Comparison of ENCODE assay signal across 8 mouse cellular contexts in the genomic region with DNA sequence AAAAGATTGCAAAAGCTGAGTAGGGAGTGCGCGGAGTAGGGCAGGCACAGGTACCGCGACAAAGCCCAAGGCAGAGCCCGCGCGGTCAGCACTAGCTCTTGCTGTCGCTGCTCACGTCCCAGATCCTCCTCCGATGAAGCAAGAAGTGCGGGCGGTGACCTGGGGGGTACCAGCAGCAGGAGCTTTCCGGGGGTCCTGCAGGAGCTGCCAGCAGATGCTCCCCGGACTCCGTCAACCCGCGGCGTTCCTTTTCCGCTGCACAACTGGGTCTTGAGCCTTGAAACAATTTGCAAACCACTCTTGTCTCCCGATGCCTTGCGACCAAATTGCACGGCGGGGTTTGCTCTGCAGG. TPM values are rescaled to one million over a fixed set of nuclear protein-coding genes. Genes with fewer than 3 reads are reported as not detected.
DNase-seq lines count a peak whose midpoint lies in the region; ATAC-seq and TF ChIP-seq lines count a peak whose summit lies in the region.

No protein-coding gene starts in this region.

- no peak for TF ChIP-seq POLR2A in spleen, adult 2 months (IDR thresholded peaks at IDR 0.05; ENCODE audit: low read depth, low read length)

- ATAC-seq in kidney, embryonic 15.5 days (replicated peaks; ENCODE audit: low FRiP score): peak; percentile 5; the same call in 1 of the 2 replicates
- peak; percentile 38 for ATAC-seq in intestine, embryonic 16.5 days

- H3K4me2 ChIP-seq in kidney, embryonic 15.5 days: peak overlapping the region; percentile 83
- peak overlapping the region; percentile 82 for H3K4me2 ChIP-seq in intestine, embryonic 16.5 days (ENCODE audit: low read depth, low read length)

- TF ChIP-seq CTCF in spleen, adult 2 months (IDR thresholded peaks at IDR 0.05; ENCODE audit: extremely low read depth, insufficient read depth, insufficient read length, insufficient replicate concordance): no peak

- no peak for DNase-seq in kidney, postnatal 14 days
- DNase-seq in adrenal gland, postnatal 14 days: peak; percentile 58
- DNase-seq in gastrocnemius, postnatal 14 days: peak; percentile 55
- peak in 1 of 2 experiments; percentile 48 for DNase-seq in spleen, adult 2 months (ENCODE audit: low read depth in 1 of 2, low spot score in 2 of 2)
- DNase-seq in frontal cortex, adult 2 months (ENCODE audit: extremely low spot score in 1 of 2, low spot score in 1 of 2): no peak

- no peaks in the 10 kb centered on the region for H3K9me3 ChIP-seq in kidney, embryonic 15.5 days (replicated peaks)
- H3K9me3 ChIP-seq in intestine, embryonic 16.5 days (ENCODE audit: control insufficient read depth, low read length): no peaks in the 10 kb centered on the region
- H3K9me3 ChIP-seq in megakaryocyte, embryonic 14.5 days: no peaks in the 10 kb centered on the region

- peak overlapping the region; percentile 84 for H3K9ac ChIP-seq in kidney, embryonic 15.5 days
- peak overlapping the region; percentile 68 for H3K9ac ChIP-seq in intestine, embryonic 16.5 days (ENCODE audit: low read depth, low read length)

- peak overlapping the region; percentile 81 for H3K4me3 ChIP-seq in kidney, embryonic 15.5 days (replicated peaks)
- H3K4me3 ChIP-seq in intestine, embryonic 16.5 days (ENCODE audit: low read length): peak overlapping the region; percentile 74
- H3K4me3 ChIP-seq in megakaryocyte, embryonic 14.5 days (replicated peaks): peak overlapping the region; percentile 93
- peak overlapping the region; percentile 94 for H3K4me3 ChIP-seq in spleen, adult 2 months (ENCODE audit: extremely low read depth, insufficient read depth, insufficient read length)

- H3K27ac ChIP-seq in kidney, embryonic 15.5 days: peak overlapping the region; percentile 97
- peak overlapping the region; percentile 87 for H3K27ac ChIP-seq in intestine, embryonic 16.5 days (ENCODE audit: low read length)
- peak overlapping the region; percentile 97 for H3K27ac ChIP-seq in spleen, adult 2 months (ENCODE audit: insufficient read depth, low read length)

- whole genome bisulfite sequencing in kidney, embryonic 15.5 days: under 1% methylated on average over 23 of the region's 23 CpGs
- under 1% methylated on average over 23 of the region's 23 CpGs for WGBS in intestine, embryonic 16.5 days
- under 1% methylated on average over 23 of the region's 23 CpGs for WGBS in spleen, adult 2 months

- peaks cover 32% of the 10 kb centered on the region for H3K4me1 ChIP-seq in kidney, embryonic 15.5 days
- H3K4me1 ChIP-seq in intestine, embryonic 16.5 days (ENCODE audit: control insufficient read depth, insufficient read depth, low read length): peaks cover 7% of the 10 kb centered on the region
- peaks cover 47% of the 10 kb centered on the region for H3K4me1 ChIP-seq in megakaryocyte, embryonic 14.5 days
- peaks cover 9% of the 10 kb centered on the region; the same call in 1 of the 2 replicates for H3K4me1 ChIP-seq in spleen, adult 2 months (ENCODE audit: control insufficient read depth, insufficient read depth, insufficient read length)

- intact Hi-C loops in gastrocnemius, postnatal 14 days (cut with DNase I; ENCODE audit: low total_unique reads): loop anchor here (5.0 kb wide), 1 partner anchor 696 kb away; no protein-coding TSS in a partner anchor

- H3K27me3 ChIP-seq in kidney, embryonic 15.5 days: no peaks in the 10 kb centered on the region
- peaks cover 4% of the 10 kb centered on the region; the same call in 1 of the 2 replicates for H3K27me3 ChIP-seq in intestine, embryonic 16.5 days (replicated peaks; ENCODE audit: control insufficient read depth, insufficient read depth, low read length)
- peaks cover 58% of the 10 kb centered on the region for H3K27me3 ChIP-seq in megakaryocyte, embryonic 14.5 days (replicated peaks)
- no peaks in the 10 kb centered on the region for H3K27me3 ChIP-seq in spleen, adult 2 months (ENCODE audit: control insufficient read depth, insufficient read depth, low read length)

- no peaks in the 10 kb centered on the region for H3K36me3 ChIP-seq in kidney, embryonic 15.5 days
- H3K36me3 ChIP-seq in intestine, embryonic 16.5 days (ENCODE audit: control insufficient read depth, insufficient read depth, low read length): no peaks in the 10 kb centered on the region
- no peaks in the 10 kb centered on the region for H3K36me3 ChIP-seq in megakaryocyte, embryonic 14.5 days (replicated peaks; ENCODE audit: low read length)
- no peaks in the 10 kb centered on the region for H3K36me3 ChIP-seq in spleen, adult 2 months (ENCODE audit: control insufficient read depth, insufficient read depth, low read length)

RNA-seq across cellular contexts. Expression of a gene that starts 0.5 kb away (rescaled TPM):
- polyA plus RNA-seq in kidney, embryonic 15.5 days (2015; fragmentation: Nextera tagmentation; extraction: Ambion mirVana): 54.8 and 56.1 TPM in 2 replicates
- total RNA-seq in adrenal gland, postnatal 14 days (2021): 16.7 and 24.4 TPM in 2 replicates
- total RNA-seq in gastrocnemius, postnatal 14 days (2021): 10 to 100 TPM; 14.2 to 23.0 TPM
- 17.7 and 18.3 TPM in 2 replicates for polyA plus RNA-seq in intestine, embryonic 16.5 days (2015; fragmentation: Nextera tagmentation; extraction: Ambion mirVana)
- 2.6 and 9.2 TPM in 2 replicates for polyA plus RNA-seq in megakaryocyte, embryonic 14.5 days (2012; ENCODE audit: insufficient read depth, low replicate concordance)
- polyA plus RNA-seq in spleen, adult 2 months (2012; rRNA removed): 19.0 and 28.4 TPM in 2 replicates
- 25.3 and 29.4 TPM in 2 replicates for polyA plus RNA-seq in frontal cortex, adult 2 months (2012; rRNA removed)

Comparison
In these comparisons a context has a peak if more than half of its experiments do, and no peak if none do; other contexts are left out.
1. DNase-seq: peak in adrenal gland, postnatal 14 days (single experiment) and gastrocnemius, postnatal 14 days (single experiment); none in kidney, postnatal 14 days (single experiment) and frontal cortex, adult 2 months (0 of 2).
2. Peak in every context shown above with its lines, with median percentiles within 50 percentile points of each other: H3K27ac ChIP-seq and H3K4me3 ChIP-seq.